Mouse (Mus musculus): ENCODE measurements around the gene Arid5a.
A peak's percentile ranks its signal among the peaks of the same experiment; 100 is the strongest.

The Arid5a gene

DNA sequence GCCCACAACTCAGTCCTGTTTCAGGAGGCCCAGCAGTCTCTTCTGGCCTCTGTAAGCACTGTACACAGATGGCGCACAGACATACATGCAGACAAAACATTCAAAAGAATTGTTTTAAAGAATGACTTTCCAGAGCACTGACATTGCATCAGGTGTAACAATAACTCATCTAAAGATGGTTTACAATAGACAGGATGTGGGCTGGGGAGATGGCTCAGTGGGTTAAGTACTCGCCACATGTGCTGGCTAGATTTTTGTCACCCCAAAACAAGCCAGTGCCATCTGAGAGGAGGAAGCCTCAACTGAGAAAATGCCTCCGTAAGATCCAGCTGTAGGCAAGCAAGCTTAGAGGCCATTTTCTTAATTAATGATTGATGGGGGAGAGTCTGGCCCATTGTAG is 13.1 kb upstream of the Arid5a start:
- DNase-seq (ENCODE audit: low spot score in 2 of 2), result peak; percentile 56 to 65

- DNase-seq (ENCODE audit: low spot score in 2 of 2), result peak; percentile 78 to 81
Measured at GRCm38 (mm10) chr1:36296466-36297149, 10.9 kb upstream of the Arid5a start.

DNA sequence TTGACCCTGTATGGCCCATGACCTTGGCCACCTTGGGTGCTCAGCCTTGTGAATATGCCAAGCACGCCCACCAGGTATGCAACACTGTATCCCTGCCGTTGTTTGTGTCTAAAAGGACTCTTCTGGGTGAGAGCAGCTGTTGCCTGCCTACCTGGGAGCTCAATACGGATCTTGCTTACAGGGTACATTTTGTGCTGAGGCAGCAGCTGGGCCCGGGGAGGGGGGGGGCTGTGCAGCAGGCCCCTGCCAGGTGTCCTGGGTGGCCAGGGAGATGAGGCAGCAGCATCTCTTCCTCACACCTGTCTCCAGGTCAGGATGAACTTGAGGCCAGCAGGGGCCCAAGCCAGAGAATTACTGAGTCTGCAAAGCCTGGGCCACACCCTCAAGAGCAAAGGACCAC is 9.4 kb upstream of the Arid5a start:
- DNase-seq (ENCODE audit: low spot score in 2 of 2), result no peak

DNA sequence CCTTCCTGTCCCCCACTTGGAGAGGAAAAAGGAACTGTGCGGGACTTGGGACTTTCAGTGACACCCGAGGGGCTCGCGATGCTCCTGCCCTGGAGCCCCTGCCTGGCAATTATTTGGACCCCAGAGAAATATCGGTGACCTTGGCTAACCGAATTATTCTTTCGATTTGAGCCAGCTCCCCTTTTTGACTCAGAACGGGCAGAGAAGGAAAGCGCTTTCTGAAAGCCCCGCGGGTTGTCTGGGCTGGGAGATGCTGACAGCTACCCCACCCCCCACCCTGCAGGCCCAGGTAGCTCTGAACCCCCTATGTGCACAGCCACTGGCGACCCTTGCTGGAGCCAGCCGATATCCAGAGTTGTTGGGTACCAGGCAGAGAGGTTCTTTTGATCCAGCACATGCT is 8.4 kb upstream of the Arid5a start:
- DNase-seq (ENCODE audit: low spot score in 2 of 2), result no peak

DNA sequence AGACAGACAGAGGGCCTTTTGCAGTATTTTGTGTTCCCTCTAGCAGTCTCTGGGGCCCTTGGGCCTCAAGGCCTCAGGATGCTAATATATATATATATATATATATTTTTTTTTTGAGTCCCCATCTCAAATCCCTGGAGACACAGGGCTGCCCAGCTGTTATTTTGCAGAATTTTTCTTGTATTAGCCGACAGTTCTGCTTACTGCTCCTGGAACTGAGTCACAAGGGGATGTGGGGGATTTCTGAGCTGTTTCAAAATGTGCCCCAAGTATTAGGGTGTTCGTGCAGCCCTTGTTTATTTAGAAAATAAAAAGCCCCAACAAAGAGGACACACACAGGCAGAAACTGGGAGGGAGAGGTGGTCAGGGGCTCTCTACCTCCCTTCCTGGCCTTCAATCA is 7.9 kb upstream of the Arid5a start:
- no peak for DNase-seq (ENCODE audit: low spot score in 2 of 2)

DNA sequence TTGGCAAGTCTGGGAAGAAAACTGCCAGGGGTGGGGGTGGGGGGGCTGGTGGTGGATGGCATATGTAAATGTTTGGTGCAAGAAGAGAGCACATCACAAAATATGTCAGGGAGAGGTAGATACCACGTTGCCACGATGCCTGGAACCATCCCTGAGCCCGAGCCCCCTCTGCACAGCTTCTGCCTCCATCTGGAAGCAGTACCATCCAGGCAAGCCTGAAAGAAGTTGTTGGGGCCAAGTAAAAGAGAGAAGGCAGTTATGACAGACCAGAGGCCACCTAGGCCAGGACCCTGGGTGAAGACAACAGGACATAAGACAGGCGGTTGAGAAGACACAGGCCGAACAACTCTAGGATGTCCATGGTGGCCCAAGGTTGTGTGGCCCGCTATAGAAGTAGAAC is 7.0 kb upstream of the Arid5a start:
- DNase-seq (ENCODE audit: low spot score in 2 of 2), result no peak

DNA sequence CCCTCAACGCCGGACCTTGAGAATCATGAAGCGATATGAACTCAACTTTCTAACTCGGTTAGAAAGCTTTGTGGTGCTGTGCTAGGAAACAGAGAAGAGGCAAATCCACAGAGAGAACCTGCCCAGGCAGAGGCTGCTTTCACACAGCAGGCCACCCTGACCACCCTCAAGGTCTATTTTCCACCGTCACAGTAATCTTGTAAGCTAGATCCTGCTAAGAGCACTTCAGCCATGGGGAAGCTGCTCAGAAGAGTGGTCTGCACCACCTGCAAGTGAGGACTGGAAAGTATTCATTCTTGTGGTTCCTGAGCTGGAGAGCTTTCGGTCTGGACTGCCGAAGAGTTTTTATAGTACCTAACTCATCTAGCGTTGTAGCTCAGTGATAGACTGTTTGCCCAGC is 5.3 kb upstream of the Arid5a start:
- no peak for DNase-seq (ENCODE audit: low spot score in 2 of 2)

DNA sequence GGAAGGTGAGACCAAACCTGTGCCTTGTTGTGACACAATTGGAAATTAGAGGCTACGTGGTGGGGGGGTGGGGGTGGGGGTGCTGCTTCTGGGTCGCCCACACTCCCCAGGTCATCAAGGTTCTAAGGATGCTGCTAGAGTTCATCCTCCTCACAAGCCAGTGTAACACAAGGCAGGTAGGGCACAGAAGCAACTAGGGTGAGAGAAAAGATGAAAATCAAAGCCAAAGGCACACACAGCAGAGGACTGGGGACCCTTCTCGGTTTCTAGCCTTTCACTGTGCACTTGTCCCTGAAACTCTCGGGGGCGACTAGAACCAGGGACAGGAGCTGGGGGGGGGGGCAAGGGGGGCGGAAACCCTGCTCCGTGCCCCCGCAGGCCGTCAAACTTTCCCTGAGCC is 4.6 kb upstream of the Arid5a start:
- no peak for DNase-seq (ENCODE audit: low spot score in 2 of 2)

DNA sequence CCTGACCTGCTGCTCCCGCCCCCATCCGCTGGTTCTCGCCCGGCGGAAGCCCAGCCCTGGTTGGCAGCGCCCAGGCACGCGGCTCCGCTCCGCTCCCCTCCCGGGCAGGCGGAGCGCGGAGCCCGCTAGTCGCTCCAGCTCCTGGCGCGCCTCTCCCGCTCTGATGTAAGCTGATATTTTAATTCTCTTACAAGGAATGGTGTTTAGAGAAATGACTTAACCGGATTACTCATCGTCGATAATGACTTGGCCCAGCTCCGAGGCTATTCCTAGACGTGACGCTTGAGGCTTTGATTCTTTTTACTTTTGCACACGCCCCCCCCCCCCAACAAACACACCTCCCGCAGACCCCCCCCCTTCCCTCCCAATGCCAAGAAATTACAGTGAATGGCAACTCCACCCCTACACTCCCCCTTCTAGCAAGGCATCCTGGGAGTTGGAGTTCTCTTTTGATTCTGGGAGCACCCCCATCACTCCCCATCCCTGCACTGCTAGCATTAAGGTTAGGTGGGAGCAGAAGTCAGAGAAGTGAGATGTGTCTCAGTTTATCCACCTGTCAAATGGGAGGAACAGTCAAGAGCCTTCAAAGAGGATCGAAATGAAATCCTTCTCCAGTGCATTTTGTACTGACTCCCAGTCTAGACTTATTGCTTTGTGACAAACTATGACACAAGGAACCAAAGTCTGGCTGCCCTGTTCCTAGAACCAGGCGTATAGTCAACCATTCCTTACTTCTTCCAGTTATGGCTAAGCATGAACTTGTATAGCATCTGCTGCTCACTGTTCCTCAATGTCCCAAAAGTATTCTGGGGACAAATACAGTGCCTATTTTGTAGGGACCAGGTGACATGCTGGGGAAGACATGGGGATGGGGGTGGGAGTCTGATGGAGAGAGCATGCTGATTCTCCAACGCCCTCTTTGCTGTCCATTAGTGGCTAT is 3.9 kb upstream of the Arid5a start:
- no peak for DNase-seq (ENCODE audit: low spot score in 2 of 2)

GRCm38 (mm10) chr1:36304764-36305163 is 2.8 kb upstream of the Arid5a start:
- DNase-seq (ENCODE audit: low spot score in 2 of 2), result no peak

DNA sequence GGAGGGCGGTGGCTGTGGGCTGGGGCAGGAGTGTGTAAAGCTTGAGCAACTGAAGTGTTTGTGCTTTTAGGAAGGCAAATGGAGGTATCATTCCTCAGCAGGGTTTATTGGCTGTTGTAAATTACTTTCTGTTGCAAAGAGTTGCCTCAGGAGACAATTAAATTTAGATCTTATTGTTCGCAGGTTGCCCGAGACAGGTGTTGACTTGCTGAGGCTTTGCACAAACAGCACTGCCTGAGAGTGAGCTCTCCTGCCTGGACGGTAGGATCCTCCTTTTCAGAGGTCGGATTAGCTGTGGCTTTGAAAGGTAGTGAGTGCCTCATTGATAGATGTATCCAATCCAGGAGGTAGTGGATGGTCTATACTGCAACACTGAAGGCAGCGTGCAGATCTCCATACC is 1.4 kb upstream of the Arid5a start:
- DNase-seq (ENCODE audit: low spot score in 2 of 2), result no peak

- no peak for DNase-seq (ENCODE audit: low spot score in 2 of 2)
Measured at GRCm38 (mm10) chr1:36307121-36307494, 425 bp upstream of the Arid5a start.

GRCm38 (mm10) chr1:36308451-36308901 is 943 bp downstream of the Arid5a start:
- DNase-seq (ENCODE audit: low spot score in 2 of 2), result peak; percentile 27 to 45

DNA sequence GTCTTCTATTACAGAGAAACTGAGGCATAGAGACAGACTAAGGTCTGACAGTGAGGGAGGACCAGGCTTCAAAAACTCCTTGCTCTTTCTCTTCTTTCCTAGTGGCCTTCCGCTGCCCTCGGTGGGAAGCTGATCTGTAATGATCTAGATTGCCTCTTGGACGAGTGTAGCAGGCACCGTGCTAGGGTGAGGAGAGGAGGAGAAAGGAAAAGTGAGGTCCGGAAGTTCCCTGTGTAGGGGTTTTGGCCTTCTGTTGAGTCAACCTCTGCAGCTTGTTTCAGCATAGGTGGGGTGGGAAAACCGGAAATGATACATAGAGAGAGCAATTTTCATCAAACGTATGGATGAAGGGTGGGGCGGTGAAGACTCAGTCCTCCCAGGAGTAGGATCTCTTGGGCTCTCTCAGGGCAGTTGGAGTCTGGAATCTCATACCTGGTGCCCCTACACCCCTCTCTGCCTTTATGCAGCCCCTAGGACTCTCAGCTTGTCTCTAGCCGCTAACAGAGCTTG is 1.5 kb downstream of the Arid5a start:
- DNase-seq (ENCODE audit: low spot score in 2 of 2), result no peak

DNA sequence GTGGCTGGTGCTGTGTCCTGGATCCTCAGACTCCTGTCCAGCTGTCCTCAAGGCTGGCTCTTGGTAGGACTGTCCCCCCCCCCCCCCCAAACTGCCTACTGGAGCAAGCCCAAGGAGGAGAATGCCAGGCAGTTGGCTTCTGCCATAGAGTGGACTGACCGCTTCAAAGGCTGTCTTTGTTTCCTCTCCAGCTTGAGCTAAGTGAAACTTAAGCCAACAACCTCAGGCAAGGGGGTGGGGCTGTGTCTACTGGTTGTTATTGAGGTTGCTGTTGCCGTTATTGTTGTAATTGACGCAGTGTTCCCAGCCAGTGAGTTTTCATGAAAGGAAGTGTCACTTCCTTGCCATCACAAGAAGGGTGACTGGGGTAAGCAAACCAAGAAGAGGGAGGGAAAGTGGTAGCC is 2.0 kb downstream of the Arid5a start:
- DNase-seq (ENCODE audit: low spot score in 2 of 2), result peak; percentile 69 to 70

DNA sequence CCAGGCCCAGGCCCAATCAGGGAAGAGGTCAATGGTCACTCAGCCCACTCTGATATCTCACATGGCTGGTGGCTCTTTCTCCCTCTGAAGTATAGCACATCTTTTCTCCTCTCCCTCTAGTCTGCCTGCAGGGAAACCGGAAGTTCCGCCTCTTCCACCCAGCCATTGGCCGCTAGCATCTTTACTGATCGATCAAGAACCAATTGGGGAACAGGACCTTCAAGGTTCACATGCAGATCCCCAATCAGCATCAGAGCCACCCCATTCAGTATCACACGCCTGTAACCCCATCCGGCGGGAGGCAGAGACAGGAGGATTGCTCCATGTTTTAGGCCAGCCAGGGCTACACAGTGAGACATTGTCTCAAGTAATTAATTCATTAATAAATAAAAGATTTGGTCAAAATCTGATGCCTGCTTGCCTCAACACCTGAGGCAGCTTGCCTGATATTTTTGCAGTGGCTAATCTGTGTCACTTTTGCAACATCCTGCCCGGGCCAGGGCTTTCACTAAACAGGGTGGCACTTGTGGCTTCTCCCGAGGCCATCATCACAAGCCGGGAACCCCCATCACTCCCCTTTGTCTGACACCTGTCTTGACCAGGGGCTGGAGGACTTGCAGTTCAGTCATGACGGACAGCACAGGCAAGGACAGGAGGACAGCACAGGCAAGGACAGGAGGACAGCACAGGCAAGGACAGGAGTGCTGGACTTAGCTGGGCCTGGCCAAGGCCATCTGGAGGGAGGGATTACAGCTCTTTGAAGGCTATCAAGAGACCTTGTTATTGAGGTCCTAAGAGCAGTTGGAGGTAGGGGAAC is 7.6 kb downstream of the Arid5a start:
- no peak for DNase-seq (ENCODE audit: low spot score in 2 of 2)

DNA sequence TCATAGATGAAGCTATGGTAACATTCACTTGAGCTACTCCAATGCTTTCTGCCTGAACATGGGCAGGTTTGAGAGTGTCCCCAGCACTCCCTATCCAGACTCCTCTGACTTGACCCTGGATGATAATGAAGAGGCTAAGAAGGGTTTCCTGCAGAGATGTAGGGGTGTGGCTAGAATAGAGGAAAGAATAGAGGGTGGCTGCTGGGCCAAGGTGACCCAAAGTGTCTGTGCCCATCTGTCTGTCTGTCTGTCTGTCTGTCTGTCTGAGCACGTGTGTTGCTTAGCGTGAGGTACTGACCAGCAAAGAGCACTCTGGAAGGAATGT is 8.2 kb downstream of the Arid5a start:
- DNase-seq (ENCODE audit: low spot score in 2 of 2), result no peak

DNA sequence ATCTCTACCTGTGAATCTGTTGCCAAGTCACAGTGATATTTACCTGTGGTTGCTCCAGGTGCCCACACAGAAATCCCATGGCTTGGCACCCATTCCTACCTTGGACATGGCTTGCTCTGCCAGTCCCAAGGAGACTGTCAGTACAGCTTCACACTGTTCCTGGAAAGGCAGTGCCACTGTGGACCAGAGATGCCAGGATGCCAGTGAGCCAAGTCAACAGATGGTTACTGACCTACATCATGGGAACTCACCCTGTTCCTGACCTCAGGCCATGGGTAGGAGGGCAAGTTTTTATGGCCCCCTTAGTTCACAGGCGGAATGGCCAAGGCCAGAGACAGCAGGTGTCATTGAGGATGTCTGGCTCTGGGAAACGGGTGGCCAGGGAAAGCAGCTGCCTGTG is 13.6 kb downstream of the Arid5a start:
- no peak for DNase-seq (ENCODE audit: low spot score in 2 of 2)

- no peak for DNase-seq (ENCODE audit: low spot score in 2 of 2)
Measured at GRCm38 (mm10) chr1:36321829-36322573, 14.5 kb downstream of the Arid5a start.

DNA sequence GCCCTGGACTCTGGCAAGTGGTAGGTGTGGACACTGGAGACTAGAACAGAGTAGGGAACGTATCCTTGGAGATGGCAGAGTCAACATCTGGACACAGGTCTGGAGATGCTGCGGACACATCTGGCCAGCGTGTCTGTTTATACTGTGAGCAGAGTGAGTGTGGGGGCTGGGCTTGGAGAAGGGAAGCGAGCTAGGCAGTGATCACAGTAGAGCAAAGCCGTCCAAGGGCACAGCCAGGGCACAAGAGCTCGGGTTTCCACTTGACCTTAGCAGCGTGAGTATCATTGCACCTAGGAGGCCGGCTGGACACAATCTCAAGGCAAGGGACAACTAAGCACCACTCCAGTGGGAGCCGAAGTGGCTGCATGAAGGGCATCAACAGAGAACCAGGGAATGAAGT is 15.5 kb downstream of the Arid5a start:
- DNase-seq (ENCODE audit: low spot score in 2 of 2), result no peak

GRCm38 (mm10) chr1:36323746-36324448 is 16.4 kb downstream of the Arid5a start:
- DNase-seq (ENCODE audit: low spot score in 2 of 2), result peak; percentile 29 to 45
